ENCODE assay signal across 10 mouse cellular contexts in genomic region chr4:82533231-82533630, GRCm38 (mm10).
DNase-seq lines count a peak whose midpoint lies in the region; ATAC-seq and TF ChIP-seq lines count a peak whose summit lies in the region.
"Had no signal": no experiment of that assay in that cellular context is flagged by ENCODE, and none has a peak within 500 bp of the region (broad histone marks: within the 10 kb centered on the region; RNA-seq: fewer than 3 reads in every experiment).

No protein-coding gene starts in this region.

- TF ChIP-seq EP300 in lung, postnatal 0 days (IDR thresholded peaks at IDR 0.05), result no peak

- no peak for DNase-seq in lung, postnatal 0 days (ENCODE audit: low spot score)
- no peak for DNase-seq in forebrain, embryonic 10.5 days (ENCODE audit: extremely low spot score, low spot score)
- DNase-seq in hindbrain, embryonic 11.5 days (ENCODE audit: low spot score), result peak; percentile 49
- DNase-seq in embryo, embryonic 11 days, result no peak
- no peak for DNase-seq in right cerebral cortex, postnatal 14 days
- DNase-seq: lung, adult 2 months; thymus, postnatal 4 days had no signal

- H3K9me3 ChIP-seq in lung, embryonic 16.5 days (ENCODE audit: control insufficient read depth, low read length), result no peaks in the 10 kb centered on the region
- no peaks in the 10 kb centered on the region for H3K9me3 ChIP-seq in lung, postnatal 0 days (ENCODE audit: low read length)
- no peaks in the 10 kb centered on the region for H3K9me3 ChIP-seq in forebrain, embryonic 10.5 days
- no peaks in the 10 kb centered on the region for H3K9me3 ChIP-seq in hindbrain, embryonic 11.5 days (ENCODE audit: control insufficient read depth, low read length)
- H3K9me3 ChIP-seq in neural tube, embryonic 13.5 days, result no peaks in the 10 kb centered on the region
- no peaks in the 10 kb centered on the region for H3K9me3 ChIP-seq in kidney, embryonic 16.5 days (ENCODE audit: low read length)

- peak overlapping the region; percentile 20; the same call in 1 of the 2 replicates for H3K4me2 ChIP-seq in lung, embryonic 16.5 days (ENCODE audit: low read depth, low read length)
- H3K4me2 ChIP-seq in lung, postnatal 0 days (replicated peaks; ENCODE audit: low read depth, low read length), result no peak overlapping the region
- H3K4me2 ChIP-seq in hindbrain, embryonic 11.5 days (replicated peaks; ENCODE audit: low read depth, low read length), result no peak overlapping the region
- H3K4me2 ChIP-seq in neural tube, embryonic 13.5 days, result peak overlapping the region; percentile 41
- H3K4me2 ChIP-seq in kidney, embryonic 16.5 days (replicated peaks; ENCODE audit: low read depth, low read length), result no peak overlapping the region

- no peak for TF ChIP-seq CTCF in lung, postnatal 0 days (IDR thresholded peaks at IDR 0.05)

- H3K36me3 ChIP-seq in lung, embryonic 16.5 days (ENCODE audit: control insufficient read depth, insufficient read depth, low read length), result no peaks in the 10 kb centered on the region
- H3K36me3 ChIP-seq in lung, postnatal 0 days (ENCODE audit: insufficient read depth, low read length), result no peaks in the 10 kb centered on the region
- no peaks in the 10 kb centered on the region for H3K36me3 ChIP-seq in forebrain, embryonic 10.5 days (replicated peaks)
- no peaks in the 10 kb centered on the region for H3K36me3 ChIP-seq in hindbrain, embryonic 11.5 days (ENCODE audit: control insufficient read depth, insufficient read depth, low read length)
- no peaks in the 10 kb centered on the region for H3K36me3 ChIP-seq in neural tube, embryonic 13.5 days
- no peaks in the 10 kb centered on the region for H3K36me3 ChIP-seq in kidney, embryonic 16.5 days (ENCODE audit: insufficient read depth, low read length)

- no peak overlapping the region for H3K4me3 ChIP-seq in lung, embryonic 16.5 days (ENCODE audit: low read length)
- no peak overlapping the region for H3K4me3 ChIP-seq in lung, postnatal 0 days (ENCODE audit: low read depth, low read length)
- peak overlapping the region; percentile 19; the same call in 1 of the 2 replicates for H3K4me3 ChIP-seq in forebrain, embryonic 10.5 days
- H3K4me3 ChIP-seq in hindbrain, embryonic 11.5 days (ENCODE audit: low read depth, low read length), result no peak overlapping the region
- H3K4me3 ChIP-seq in neural tube, embryonic 13.5 days, result no peak overlapping the region
- H3K4me3 ChIP-seq in kidney, embryonic 16.5 days (ENCODE audit: low read length), result no peak overlapping the region

- peak overlapping the region; percentile 48; the same call in 1 of the 2 replicates for H3K27ac ChIP-seq in lung, embryonic 16.5 days (ENCODE audit: low read length)
- H3K27ac ChIP-seq in lung, postnatal 0 days (ENCODE audit: low read length), result no peak overlapping the region
- peak overlapping the region; percentile 84 for H3K27ac ChIP-seq in forebrain, embryonic 10.5 days
- H3K27ac ChIP-seq in hindbrain, embryonic 11.5 days (ENCODE audit: low read depth, low read length), result no peak overlapping the region
- peak overlapping the region; percentile 94 for H3K27ac ChIP-seq in neural tube, embryonic 13.5 days (replicated peaks)
- H3K27ac ChIP-seq in kidney, embryonic 16.5 days (ENCODE audit: low read length), result no peak overlapping the region

- 19% methylated on average over 3 of the region's 3 CpGs for WGBS in lung, embryonic 16.5 days
- 24% methylated on average over 3 of the region's 3 CpGs for WGBS in lung, postnatal 0 days
- WGBS in forebrain, embryonic 10.5 days, result 18% methylated on average over 3 of the region's 3 CpGs
- 6% methylated on average over 3 of the region's 3 CpGs for WGBS in hindbrain, embryonic 11.5 days
- 14% methylated on average over 3 of the region's 3 CpGs for WGBS in neural tube, embryonic 13.5 days
- WGBS in kidney, embryonic 16.5 days, result 31% methylated on average over 3 of the region's 3 CpGs

- peak; percentile 20; the same call in 1 of the 2 replicates for ATAC-seq in lung, embryonic 16.5 days (ENCODE audit: low read depth)
- no peak for ATAC-seq in lung, postnatal 0 days
- ATAC-seq in hindbrain, embryonic 11.5 days (ENCODE audit: low FRiP score), result peak; percentile 70
- ATAC-seq in neural tube, embryonic 13.5 days (ENCODE audit: low read depth), result peak; percentile 78
- ATAC-seq in kidney, embryonic 16.5 days (ENCODE audit: low FRiP score, low TSS enrichment), result no peak

- peak overlapping the region; percentile 24; the same call in 1 of the 2 replicates for H3K9ac ChIP-seq in lung, embryonic 16.5 days (ENCODE audit: low read length)
- H3K9ac ChIP-seq in lung, postnatal 0 days (replicated peaks; ENCODE audit: low read depth), result no peak overlapping the region
- no peak overlapping the region for H3K9ac ChIP-seq in hindbrain, embryonic 11.5 days (ENCODE audit: low read depth, low read length)
- H3K9ac ChIP-seq in neural tube, embryonic 13.5 days, result peak overlapping the region; percentile 65; the same call in 1 of the 2 replicates
- no peak overlapping the region for H3K9ac ChIP-seq in kidney, embryonic 16.5 days (replicated peaks; ENCODE audit: low read length)

- H3K4me1 ChIP-seq in lung, embryonic 16.5 days (replicated peaks; ENCODE audit: control insufficient read depth, insufficient read depth, low read length), result peaks cover 37% of the 10 kb centered on the region
- H3K4me1 ChIP-seq in lung, postnatal 0 days (ENCODE audit: insufficient read depth, low read depth, low read length), result peaks cover 23% of the 10 kb centered on the region
- H3K4me1 ChIP-seq in forebrain, embryonic 10.5 days, result peaks cover 61% of the 10 kb centered on the region
- H3K4me1 ChIP-seq in hindbrain, embryonic 11.5 days (replicated peaks; ENCODE audit: control insufficient read depth, insufficient read depth, low read length), result peaks cover 13% of the 10 kb centered on the region
- peaks cover 78% of the 10 kb centered on the region for H3K4me1 ChIP-seq in neural tube, embryonic 13.5 days (replicated peaks)
- peaks cover 38% of the 10 kb centered on the region for H3K4me1 ChIP-seq in kidney, embryonic 16.5 days (ENCODE audit: insufficient read depth, low read length)

- no peaks in the 10 kb centered on the region for H3K27me3 ChIP-seq in lung, embryonic 16.5 days (ENCODE audit: control insufficient read depth, insufficient read depth, low read depth, low read length)
- H3K27me3 ChIP-seq in lung, postnatal 0 days (replicated peaks; ENCODE audit: insufficient read depth, low read length), result no peaks in the 10 kb centered on the region; the same call in 1 of the 2 replicates
- H3K27me3 ChIP-seq in forebrain, embryonic 10.5 days (ENCODE audit: poor library complexity, severe bottlenecking), result peaks cover 79% of the 10 kb centered on the region
- peaks cover 28% of the 10 kb centered on the region for H3K27me3 ChIP-seq in hindbrain, embryonic 11.5 days (ENCODE audit: control insufficient read depth, insufficient read depth, low read length)
- H3K27me3 ChIP-seq in neural tube, embryonic 13.5 days, result peaks cover 30% of the 10 kb centered on the region
- peaks cover 27% of the 10 kb centered on the region for H3K27me3 ChIP-seq in kidney, embryonic 16.5 days (ENCODE audit: insufficient read depth, low read length)

Comparison
In these comparisons a context has a peak if more than half of its experiments do, and no peak if none do; other contexts are left out.
1. ATAC-seq: peak in lung, embryonic 16.5 days (single experiment), hindbrain, embryonic 11.5 days (single experiment) and neural tube, embryonic 13.5 days (single experiment); none in lung, postnatal 0 days (single experiment) and kidney, embryonic 16.5 days (single experiment).
2. H3K27ac ChIP-seq: peak in lung, embryonic 16.5 days (single experiment), forebrain, embryonic 10.5 days (single experiment) and neural tube, embryonic 13.5 days (single experiment); none in lung, postnatal 0 days (single experiment), hindbrain, embryonic 11.5 days (single experiment) and kidney, embryonic 16.5 days (single experiment).
3. H3K4me2 ChIP-seq: peak in lung, embryonic 16.5 days (single experiment) and neural tube, embryonic 13.5 days (single experiment); none in lung, postnatal 0 days (single experiment), hindbrain, embryonic 11.5 days (single experiment) and kidney, embryonic 16.5 days (single experiment).
4. H3K9ac ChIP-seq: peak in lung, embryonic 16.5 days (single experiment) and neural tube, embryonic 13.5 days (single experiment); none in lung, postnatal 0 days (single experiment), hindbrain, embryonic 11.5 days (single experiment) and kidney, embryonic 16.5 days (single experiment).